In genomic region chr19:46957971-46958370, GRCm38 (mm10) we compare ENCODE assay signal across 18 mouse cellular contexts. TPM values are rescaled to one million over a fixed set of nuclear protein-coding genes. Genes with fewer than 3 reads are reported as not detected.
DNase-seq lines count a peak whose midpoint lies in the region; ATAC-seq and TF ChIP-seq lines count a peak whose summit lies in the region.
"Had no signal": no experiment of that assay in that cellular context is flagged by ENCODE, and none has a peak within 500 bp of the region (broad histone marks: within the 10 kb centered on the region; RNA-seq: fewer than 3 reads in every experiment).

No protein-coding gene starts in this region.

- H3K79me3 ChIP-seq in C2C12 (ENCODE audit: low read depth): peaks cover 63% of the 10 kb centered on the region

- peaks cover 88% of the 10 kb centered on the region for H3K79me2 ChIP-seq in C2C12 (ENCODE audit: control insufficient read depth, insufficient read depth)

- 76% methylated on average over 4 of the region's 4 CpGs for WGBS in embryonic facial prominence, embryonic 14.5 days
- 83% methylated on average over 4 of the region's 4 CpGs for WGBS in embryonic facial prominence, embryonic 10.5 days
- WGBS in liver, embryonic 11.5 days: 82% methylated on average over 4 of the region's 4 CpGs
- WGBS in liver, embryonic 16.5 days (ENCODE audit: insufficient replicate concordance): 78% methylated on average over 4 of the region's 4 CpGs

- no peaks in the 10 kb centered on the region for H3K36me3 ChIP-seq in embryonic facial prominence, embryonic 14.5 days (ENCODE audit: control insufficient read depth, insufficient read depth, low read length)
- peaks cover 6% of the 10 kb centered on the region for H3K36me3 ChIP-seq in embryonic facial prominence, embryonic 10.5 days (replicated peaks)
- H3K36me3 ChIP-seq in liver, embryonic 11.5 days (ENCODE audit: control insufficient read depth, insufficient read depth, low read length): 0 out of 2 replicates have a peak, but pooled peaks cover 2% of the 10 kb centered on the region
- H3K36me3 ChIP-seq in C2C12 (ENCODE audit: control insufficient read depth, insufficient read depth): peaks cover 6% of the 10 kb centered on the region
- no peaks in the 10 kb centered on the region for H3K36me3 ChIP-seq in liver, embryonic 16.5 days (ENCODE audit: control insufficient read depth, insufficient read depth)
- H3K36me3 ChIP-seq: forebrain, embryonic 15.5 days; heart, embryonic 15.5 days; hindbrain, embryonic 10.5 days had no signal

- ATAC-seq in embryonic facial prominence, embryonic 14.5 days (ENCODE audit: low read depth): no peak
- ATAC-seq in liver, embryonic 11.5 days (replicated peaks; ENCODE audit: low FRiP score): no peak
- ATAC-seq in liver, embryonic 16.5 days (ENCODE audit: low read depth): no peak
- ATAC-seq: forebrain, embryonic 15.5 days had no signal

- H3K27me3 ChIP-seq in embryonic facial prominence, embryonic 14.5 days (replicated peaks; ENCODE audit: control insufficient read depth, insufficient read depth, low read length): no peaks in the 10 kb centered on the region
- H3K27me3 ChIP-seq in embryonic facial prominence, embryonic 10.5 days (replicated peaks; ENCODE audit: low read depth, poor library complexity, severe bottlenecking): no peaks in the 10 kb centered on the region
- H3K27me3 ChIP-seq in liver, embryonic 11.5 days (replicated peaks; ENCODE audit: control insufficient read depth, insufficient read depth, low read length): no peaks in the 10 kb centered on the region
- H3K27me3 ChIP-seq in C2C12 (ENCODE audit: control insufficient read depth, insufficient read depth, insufficient read length): no peaks in the 10 kb centered on the region
- no peaks in the 10 kb centered on the region for H3K27me3 ChIP-seq in liver, embryonic 16.5 days (ENCODE audit: control insufficient read depth, insufficient read depth, low read depth, low read length)
- H3K27me3 ChIP-seq: CH12.LX; forebrain, embryonic 15.5 days; heart, embryonic 15.5 days had no signal

- H3K9ac ChIP-seq in embryonic facial prominence, embryonic 14.5 days (ENCODE audit: low read depth, low read length): no peak overlapping the region
- H3K9ac ChIP-seq in liver, embryonic 11.5 days (ENCODE audit: low read depth, low read length): no peak overlapping the region
- H3K9ac ChIP-seq in liver, embryonic 16.5 days (ENCODE audit: low read depth, low read length): no peak overlapping the region
- H3K9ac ChIP-seq: forebrain, embryonic 15.5 days; hindbrain, embryonic 14.5 days had no signal

- peaks cover 32% of the 10 kb centered on the region for H3K4me1 ChIP-seq in embryonic facial prominence, embryonic 14.5 days (ENCODE audit: control insufficient read depth, insufficient read depth, low read length)
- H3K4me1 ChIP-seq in embryonic facial prominence, embryonic 10.5 days: peaks cover 39% of the 10 kb centered on the region
- H3K4me1 ChIP-seq in liver, embryonic 11.5 days (replicated peaks; ENCODE audit: control insufficient read depth, insufficient read depth, low read length): peaks cover 43% of the 10 kb centered on the region
- H3K4me1 ChIP-seq in liver, embryonic 16.5 days (ENCODE audit: control insufficient read depth, low read depth, low read length): peaks cover 50% of the 10 kb centered on the region

- no peak overlapping the region for H3ac ChIP-seq in C2C12 (ENCODE audit: control insufficient read depth, insufficient read length, low read depth)

- no peaks in the 10 kb centered on the region for H3K9me3 ChIP-seq in embryonic facial prominence, embryonic 14.5 days (ENCODE audit: control insufficient read depth, low read length)
- no peaks in the 10 kb centered on the region for H3K9me3 ChIP-seq in embryonic facial prominence, embryonic 10.5 days
- H3K9me3 ChIP-seq in liver, embryonic 11.5 days (ENCODE audit: control insufficient read depth, low read length): no peaks in the 10 kb centered on the region
- H3K9me3 ChIP-seq in liver, embryonic 16.5 days (replicated peaks; ENCODE audit: control insufficient read depth, low read length): no peaks in the 10 kb centered on the region
- H3K9me3 ChIP-seq: forebrain, embryonic 15.5 days; heart, embryonic 15.5 days; hindbrain, embryonic 10.5 days had no signal

- TF ChIP-seq CTCF in C2C12 (IDR thresholded peaks at IDR 0.05; ENCODE audit: control insufficient read depth, insufficient read depth, insufficient read length): no peak

- DNase-seq in embryonic facial prominence, embryonic 14.5 days (ENCODE audit: low spot score): no peak
- DNase-seq in embryonic facial prominence, embryonic 10.5 days (ENCODE audit: low spot score): no peak
- DNase-seq in liver, embryonic 11.5 days (ENCODE audit: low spot score): no peak
- DNase-seq in liver: no peak
- DNase-seq in adrenal gland, postnatal 25 days: no peak
- DNase-seq: adrenal gland, adult 2 months; cerebellum, postnatal 10 days; heart, adult 2 months had no signal

- no peak overlapping the region for H3K4me2 ChIP-seq in embryonic facial prominence, embryonic 14.5 days (ENCODE audit: low read depth, low read length)
- peak overlapping the region; percentile 7; the same call in 1 of the 2 replicates for H3K4me2 ChIP-seq in liver, embryonic 11.5 days
- H3K4me2 ChIP-seq in liver, embryonic 16.5 days (ENCODE audit: low read depth, low read length): no peak overlapping the region
- H3K4me2 ChIP-seq: forebrain, embryonic 15.5 days; heart, embryonic 11.5 days; hindbrain, embryonic 14.5 days had no signal

- H3K27ac ChIP-seq in embryonic facial prominence, embryonic 14.5 days (replicated peaks; ENCODE audit: low read depth, low read length): peak overlapping the region; percentile 21; the same call in 1 of the 2 replicates
- H3K27ac ChIP-seq in embryonic facial prominence, embryonic 10.5 days (replicated peaks): no peak overlapping the region
- H3K27ac ChIP-seq in liver, embryonic 11.5 days (ENCODE audit: low read depth, low read length): peak overlapping the region; percentile 58
- peak overlapping the region; percentile 82 for H3K27ac ChIP-seq in liver, embryonic 16.5 days (ENCODE audit: low read length)
- H3K27ac ChIP-seq: forebrain, embryonic 15.5 days; heart, adult 2 months; hindbrain, embryonic 10.5 days; hindbrain, embryonic 14.5 days had no signal

- H3K4me3 ChIP-seq in embryonic facial prominence, embryonic 14.5 days (ENCODE audit: low read depth, low read length): no peak overlapping the region
- no peak overlapping the region for H3K4me3 ChIP-seq in embryonic facial prominence, embryonic 10.5 days
- H3K4me3 ChIP-seq in liver, embryonic 11.5 days (ENCODE audit: low read depth, low read length): no peak overlapping the region
- no peak overlapping the region for H3K4me3 ChIP-seq in C2C12 (ENCODE audit: insufficient read depth, poor library complexity, severe bottlenecking)
- no peak overlapping the region for H3K4me3 ChIP-seq in liver, embryonic 16.5 days (ENCODE audit: low read depth, low read length)
- H3K4me3 ChIP-seq: forebrain, embryonic 15.5 days; heart, adult 2 months; heart, embryonic 15.5 days; hindbrain, embryonic 10.5 days had no signal

TF ChIP-seq in C2C12, 6 proteins besides CTCF, POLR2A, EP300 and RAD21:
- TF ChIP-seq MYOD1 (IDR thresholded peaks at IDR 0.05; ENCODE audit: control insufficient read depth, insufficient read length, low read depth) (peak; percentile 87), FOSL1 (IDR thresholded peaks at IDR 0.05; ENCODE audit: insufficient read depth, low read length, poor library complexity, severe bottlenecking) (no peak)
TF ChIP-seq in C2C12: peak in this region for 1.

RNA-seq across cellular contexts. Expression of gene Ina, which starts 56.5 kb away (rescaled TPM):
- polyA plus RNA-seq in embryonic facial prominence, embryonic 14.5 days (2014; fragmentation: Nextera tagmentation; extraction: Ambion mirVana): 17.6 and 17.9 TPM in 2 replicates
- polyA plus RNA-seq in embryonic facial prominence, embryonic 10.5 days (2016; fragmentation: Nextera tagmentation; extraction: Ambion mirVana): 24.3 and 28.3 TPM in 2 replicates
- polyA plus RNA-seq in liver, embryonic 11.5 days (2014; fragmentation: Nextera tagmentation; extraction: Ambion mirVana): 0.26 and 0.53 TPM in 2 replicates
- polyA plus RNA-seq in C2C12 (2012; fragmentation: generic; extraction: Trizol): not detected
- 0.06 and 0.09 TPM in 2 replicates for polyA plus RNA-seq in liver, embryonic 16.5 days (2015; fragmentation: Nextera tagmentation; extraction: Ambion mirVana)
- 5.1 and 5.4 TPM in 2 replicates for total RNA-seq in adrenal gland, postnatal 25 days (2021)
- total RNA-seq: CH12.LX; gastrocnemius, adult 8-10 months; heart, postnatal 25 days had no signal

RNA-seq across cellular contexts. Expression of gene Nt5c2, which starts 57.0 kb away (rescaled TPM):
- polyA plus RNA-seq in embryonic facial prominence, embryonic 14.5 days (2014; fragmentation: Nextera tagmentation; extraction: Ambion mirVana): 65.6 and 66.3 TPM in 2 replicates
- polyA plus RNA-seq in embryonic facial prominence, embryonic 10.5 days (2016; fragmentation: Nextera tagmentation; extraction: Ambion mirVana): 73.7 and 74.1 TPM in 2 replicates
- polyA plus RNA-seq in liver, embryonic 11.5 days (2014; fragmentation: Nextera tagmentation; extraction: Ambion mirVana): 107 and 110 TPM in 2 replicates
- polyA plus RNA-seq in C2C12 (2012; fragmentation: generic; extraction: Trizol): 18.2 TPM
- polyA plus RNA-seq in liver, embryonic 16.5 days (2015; fragmentation: Nextera tagmentation; extraction: Ambion mirVana): 47.4 and 48.4 TPM in 2 replicates
- total RNA-seq in adrenal gland, postnatal 25 days (2021): 59.5 and 64.5 TPM in 2 replicates

Comparison
In these comparisons a context has a peak if more than half of its experiments do, and no peak if none do; other contexts are left out.
1. RNA of gene Ina, which starts 56.5 kb away (polyA plus RNA-seq): 24.3 to 28.3 TPM in embryonic facial prominence, embryonic 10.5 days and 17.6 to 17.9 TPM in embryonic facial prominence, embryonic 14.5 days; 0.26 to 0.53 TPM in liver, embryonic 11.5 days, 0.06 to 0.09 TPM in liver, embryonic 16.5 days and not detected in C2C12 (single experiment); every median in the first group is over 10 times any median in the second.